Mouse (Mus musculus) activated CD4-positive, CD25-positive, alpha-beta regulatory T cell, adult 4 months (primary cell): ENCODE results near the gene Svop. TPM values are rescaled to one million over a fixed set of nuclear protein-coding genes. Genes with fewer than 3 reads are reported as not detected.
A peak's percentile ranks its signal among the peaks of the same experiment; 100 is the strongest.

Experiments used
- ATAC-seq: one replicate; pipeline ENCODE4 v1.8.0; 2017
- polyA plus RNA-seq, 2 experiments: library from polyadenylated mRNA; unstranded; fragments of 100-300 nt; shearing (Covaris generic); gene quantifications; one replicate each; pipeline ENCODE4 v1.2.1; 2017

Svop gene
- not detected for polyA plus RNA-seq

GRCm38 (mm10) chr5:114091057-114091807 is at the start of gene Svop:
TSS of gene Svop (minus strand) at chr5:114091570.
- ATAC-seq, result no peak

GRCm38 (mm10) chr5:114139175-114139574 is 47.8 kb upstream of the Svop start:
- no peak for ATAC-seq

- no peak for ATAC-seq
Measured at GRCm38 (mm10) chr5:114138277-114139164, 47.2 kb upstream of the Svop start.

GRCm38 (mm10) chr5:114137481-114138276 is 46.3 kb upstream of the Svop start:
- ATAC-seq, result no peak

- ATAC-seq, result no peak
Measured at GRCm38 (mm10) chr5:114135516-114135915, 44.1 kb upstream of the Svop start.

GRCm38 (mm10) chr5:114134091-114134534 is 42.7 kb upstream of the Svop start:
- no peak for ATAC-seq

- no peak for ATAC-seq
Measured at GRCm38 (mm10) chr5:114132841-114133240, 41.5 kb upstream of the Svop start.

- peak; percentile 26 for ATAC-seq
Measured at GRCm38 (mm10) chr5:114131521-114131840, 40.1 kb upstream of the Svop start.

- peak; percentile 84 for ATAC-seq
Measured at GRCm38 (mm10) chr5:114130698-114131520, 39.5 kb upstream of the Svop start.

GRCm38 (mm10) chr5:114130211-114130605 is 38.8 kb upstream of the Svop start, which contains the start of gene Ung:
TSS of gene Ung (plus strand) at chr5:114130386.
- ATAC-seq, result no peak

- no peak for ATAC-seq
Measured at GRCm38 (mm10) chr5:114129550-114130210, 38.3 kb upstream of the Svop start.

GRCm38 (mm10) chr5:114127374-114128349 is 36.3 kb upstream of the Svop start, which contains the start of gene Alkbh2:
TSS of gene Alkbh2 (minus strand) at chr5:114128218.
- peak; percentile 26 for ATAC-seq

GRCm38 (mm10) chr5:114126499-114127244 is 35.3 kb upstream of the Svop start:
- ATAC-seq, result no peak

- ATAC-seq, result no peak
Measured at GRCm38 (mm10) chr5:114126008-114126407, 34.6 kb upstream of the Svop start.

- no peak for ATAC-seq
Measured at GRCm38 (mm10) chr5:114119806-114120205, 28.4 kb upstream of the Svop start.

GRCm38 (mm10) chr5:114116586-114116985 is 25.2 kb upstream of the Svop start:
- ATAC-seq, result no peak

- ATAC-seq, result no peak
Measured at GRCm38 (mm10) chr5:114115030-114115429, 23.7 kb upstream of the Svop start.

- ATAC-seq, result no peak
Measured at GRCm38 (mm10) chr5:114113334-114113733, 22.0 kb upstream of the Svop start.

- ATAC-seq, result no peak
Measured at GRCm38 (mm10) chr5:114106391-114106935, 15.1 kb upstream of the Svop start.
